Mouse (Mus musculus): ENCODE results near the gene Mtf1.

Mtf1 gene

GRCm38 (mm10) chr4:124850933-124851658 is 49.2 kb downstream of the Mtf1 start, which contains the start of gene 1110065P20Rik:
Gene 1110065P20Rik, minus strand, starts transcription at chr4:124851196.
- no peak for DNase-seq (ENCODE audit: low read depth, low spot score)

GRCm38 (mm10) chr4:124856294-124856693 is 54.4 kb downstream of the Mtf1 start:
- no peak for DNase-seq (ENCODE audit: low read depth, low spot score)

- no peak for DNase-seq (ENCODE audit: low read depth, low spot score)
These were observed 56.5 kb downstream of the Mtf1 start for GRCm38 (mm10) chr4:124858370-124858769.

- DNase-seq (ENCODE audit: low read depth, low spot score), result peak; percentile 89
These were observed 58.5 kb downstream of the Mtf1 start for GRCm38 (mm10) chr4:124860446-124860845.

GRCm38 (mm10) chr4:124861283-124862188 is 59.6 kb downstream of the Mtf1 start, which contains the start of gene Maneal:
Gene Maneal, minus strand, starts transcription at chr4:124862171.
- DNase-seq (ENCODE audit: low read depth, low spot score), result no peak

GRCm38 (mm10) chr4:124872719-124873118 is 70.8 kb downstream of the Mtf1 start:
- DNase-seq (ENCODE audit: low read depth, low spot score), result no peak

GRCm38 (mm10) chr4:124880599-124880998 is 78.7 kb downstream of the Mtf1 start, which contains the start of gene Epha10:
Gene Epha10, plus strand, starts transcription at chr4:124880899.
- DNase-seq (ENCODE audit: low read depth, low spot score), result no peak

GRCm38 (mm10) chr4:124881341-124881908 is 79.5 kb downstream of the Mtf1 start:
- peak; percentile 67 for DNase-seq (ENCODE audit: low read depth, low spot score)

GRCm38 (mm10) chr4:124882151-124882729 is 80.3 kb downstream of the Mtf1 start:
- DNase-seq (ENCODE audit: low read depth, low spot score), result peak; percentile 54

GRCm38 (mm10) chr4:124888702-124889101 is 86.8 kb downstream of the Mtf1 start:
- DNase-seq (ENCODE audit: low read depth, low spot score), result no peak

GRCm38 (mm10) chr4:124889935-124890334 is 88.0 kb downstream of the Mtf1 start:
- no peak for DNase-seq (ENCODE audit: low read depth, low spot score)

- no peak for DNase-seq (ENCODE audit: low read depth, low spot score)
These were observed 88.9 kb downstream of the Mtf1 start for GRCm38 (mm10) chr4:124890831-124891230.

GRCm38 (mm10) chr4:124893769-124894168 is 91.9 kb downstream of the Mtf1 start:
- no peak for DNase-seq (ENCODE audit: low read depth, low spot score)

- no peak for DNase-seq (ENCODE audit: low read depth, low spot score)
These were observed 92.9 kb downstream of the Mtf1 start for GRCm38 (mm10) chr4:124894508-124895428.

- DNase-seq (ENCODE audit: low read depth, low spot score), result no peak
These were observed 96.5 kb downstream of the Mtf1 start for GRCm38 (mm10) chr4:124898428-124898827.
